Mouse (Mus musculus): ENCODE results near the gene Rbm15b. TPM values are rescaled to one million over a fixed set of nuclear protein-coding genes. Genes with fewer than 3 reads are reported as not detected.
A peak's percentile ranks its signal among the peaks of the same experiment; 100 is the strongest.

Gene Rbm15b
- total and polyA plus RNA-seq, 3 experiments, result 3.9 to 14.3 (median 11.7) TPM

- 87% methylated on average over 11 of the region's 11 CpGs for WGBS
- H3K79me2 ChIP-seq (replicated peaks; ENCODE audit: control insufficient read depth, insufficient read depth, low read length), result no peaks in the 10 kb centered on the region
- no peak overlapping the region for H3K4me3 ChIP-seq
- H3K36me3 ChIP-seq (ENCODE audit: control insufficient read depth, insufficient read depth, low read length), result peaks cover 2% of the 10 kb centered on the region
- DNase-seq, result no peak
- H3K27me3 ChIP-seq (ENCODE audit: control insufficient read depth, insufficient read depth, low read length), result no peaks in the 10 kb centered on the region
- TF ChIP-seq CTCF (IDR thresholded peaks at IDR 0.05), result no peak
- TF ChIP-seq POLR2A (IDR thresholded peaks at IDR 0.05; ENCODE audit: insufficient read depth, low read depth, low read length), result no peak
- no peak for TF ChIP-seq EP300 (IDR thresholded peaks at IDR 0.05; ENCODE audit: insufficient read depth, low read depth, low read length)
- H3K4me1 ChIP-seq (ENCODE audit: control insufficient read depth, insufficient read depth, low read length), result no peaks in the 10 kb centered on the region
- intact Hi-C loops (cut with DNase I), result no loop called here
- H3K9ac ChIP-seq (ENCODE audit: low read depth, low read length), result no peak overlapping the region
- no peak overlapping the region for H3K27ac ChIP-seq
Measured at GRCm38 (mm10) chr9:106858036-106858435, 29.2 kb downstream of the Rbm15b start.

- H3K36me3 ChIP-seq (ENCODE audit: control insufficient read depth, insufficient read depth, low read length), result peaks cover 2% of the 10 kb centered on the region
- no peak for DNase-seq
- H3K27me3 ChIP-seq (ENCODE audit: control insufficient read depth, insufficient read depth, low read length), result no peaks in the 10 kb centered on the region
- H3K4me3 ChIP-seq, result no peak overlapping the region
- TF ChIP-seq CTCF (IDR thresholded peaks at IDR 0.05) (peak; percentile 19; the same call in 1 of the 2 replicates), POLR2A (IDR thresholded peaks at IDR 0.05; ENCODE audit: insufficient read depth, low read depth, low read length) (no peak)
- no peaks in the 10 kb centered on the region for H3K79me2 ChIP-seq (replicated peaks; ENCODE audit: control insufficient read depth, insufficient read depth, low read length)
- H3K9ac ChIP-seq (ENCODE audit: low read depth, low read length), result no peak overlapping the region
- 85% methylated on average over 3 of the region's 3 CpGs for WGBS
- no peak overlapping the region for H3K27ac ChIP-seq
- H3K4me1 ChIP-seq (ENCODE audit: control insufficient read depth, insufficient read depth, low read length), result no peaks in the 10 kb centered on the region
- intact Hi-C loops (cut with DNase I), result no loop called here
Measured at GRCm38 (mm10) chr9:106856664-106857063, 30.6 kb downstream of the Rbm15b start.

- WGBS, result 92% methylated on average over 6 of the region's 6 CpGs
- no peaks in the 10 kb centered on the region for H3K79me2 ChIP-seq (replicated peaks; ENCODE audit: control insufficient read depth, insufficient read depth, low read length)
- TF ChIP-seq EP300 (IDR thresholded peaks at IDR 0.05; ENCODE audit: insufficient read depth, low read depth, low read length) (no peak), POLR2A (IDR thresholded peaks at IDR 0.05; ENCODE audit: insufficient read depth, low read depth, low read length) (no peak), CTCF (IDR thresholded peaks at IDR 0.05) (no peak)
- H3K27me3 ChIP-seq (ENCODE audit: control insufficient read depth, insufficient read depth, low read length), result no peaks in the 10 kb centered on the region
- no peaks in the 10 kb centered on the region; the same call in 1 of the 2 replicates for H3K36me3 ChIP-seq (ENCODE audit: control insufficient read depth, insufficient read depth, low read length)
- H3K4me3 ChIP-seq, result no peak overlapping the region
- no peak overlapping the region for H3K27ac ChIP-seq
- no peak overlapping the region for H3K9ac ChIP-seq (ENCODE audit: low read depth, low read length)
- H3K4me1 ChIP-seq (ENCODE audit: control insufficient read depth, insufficient read depth, low read length), result no peaks in the 10 kb centered on the region
- DNase-seq, result no peak
- intact Hi-C loops (cut with DNase I), result no loop called here
Measured at GRCm38 (mm10) chr9:106842800-106843199, 44.4 kb downstream of the Rbm15b start.

GRCm38 (mm10) chr9:106840569-106840968 lies 46.7 kb downstream of the Rbm15b start:
- H3K27ac ChIP-seq, result no peak overlapping the region
- H3K4me3 ChIP-seq, result no peak overlapping the region
- no peak overlapping the region for H3K9ac ChIP-seq (ENCODE audit: low read depth, low read length)
- H3K27me3 ChIP-seq (ENCODE audit: control insufficient read depth, insufficient read depth, low read length), result no peaks in the 10 kb centered on the region
- peak; percentile 59 for TF ChIP-seq CTCF (IDR thresholded peaks at IDR 0.05)
- no peak for TF ChIP-seq EP300 (IDR thresholded peaks at IDR 0.05; ENCODE audit: insufficient read depth, low read depth, low read length)
- no peaks in the 10 kb centered on the region for H3K4me1 ChIP-seq (ENCODE audit: control insufficient read depth, insufficient read depth, low read length)
- no peak for DNase-seq
- intact Hi-C loops (cut with DNase I), result no loop called here
- H3K79me2 ChIP-seq (replicated peaks; ENCODE audit: control insufficient read depth, insufficient read depth, low read length), result no peaks in the 10 kb centered on the region
- 100% methylated on average over 1 of the region's 1 CpGs for WGBS
- H3K36me3 ChIP-seq (ENCODE audit: control insufficient read depth, insufficient read depth, low read length), result no peaks in the 10 kb centered on the region; the same call in 1 of the 2 replicates

Other genes with a start within 250 kb of the Rbm15b start
- gene Grm2, start 231.3 kb downstream of the Rbm15b start, total RNA-seq (2021), result not detected
- 0.09 TPM in 1 of 2 replicates, not detected in the other for gene Grm2, start 231.3 kb downstream of the Rbm15b start, polyA plus RNA-seq (2012; rRNA removed)
- 10 to 100 TPM; 40.3 to 47.6 TPM for gene Tex264, start 201.5 kb downstream of the Rbm15b start, total RNA-seq (2021)
- gene Tex264, start 201.5 kb downstream of the Rbm15b start, polyA plus RNA-seq (2012; rRNA removed), result 62.1 and 69.2 TPM in 2 replicates
- gene Rad54l2, start 98.2 kb downstream of the Rbm15b start, total RNA-seq (2021), result 10 to 100 TPM in 1 of 2 experiments, 1 to 10 TPM in 1; 9.5 to 10.7 TPM
- gene Rad54l2, start 98.2 kb downstream of the Rbm15b start, polyA plus RNA-seq (2012; rRNA removed), result 14.0 and 14.8 TPM in 2 replicates
- gene Dcaf1, start 65.6 kb downstream of the Rbm15b start, total RNA-seq (2021), result 10 to 100 TPM; 27.3 to 27.9 TPM
- 9.8 and 19.9 TPM in 2 replicates for gene Dcaf1, start 65.6 kb downstream of the Rbm15b start, polyA plus RNA-seq (2012; rRNA removed)
- 100 to 1,000 TPM; 178 to 202 TPM for gene Manf, start 4.6 kb upstream of the Rbm15b start, total RNA-seq (2021)
- 10.1 and 27.3 TPM in 2 replicates for gene Manf, start 4.6 kb upstream of the Rbm15b start, polyA plus RNA-seq (2012; rRNA removed)

Data from heart, adult 2 months (tissue).